Mouse (Mus musculus) ES-E14 (cell line): ENCODE data around the gene Rora.

ENCODE experiments used
- HCFC1 ChIP-seq: IDR thresholded peaks from 2 replicates; pipeline ENCODE4 v1.6.1; 2012; ENCODE audit warnings: low read length, inconsistent platforms, borderline replicate concordance; ENCODE audit not compliant: insufficient read depth
- ZC3H11A ChIP-seq: IDR thresholded peaks from 2 replicates; pipeline ENCODE4 v1.6.1; 2012; ENCODE audit warnings: low read depth, mild to moderate bottlenecking, inconsistent platforms, low read length, borderline replicate concordance
- ZNF384 ChIP-seq: IDR thresholded peaks from 2 replicates; pipeline ENCODE4 v1.6.1; 2012; ENCODE audit warnings: low read depth, low read length, inconsistent platforms

GRCm38 (mm10) chr9:68976851-68977250 lies 323.3 kb downstream of the Rora start:
- TF ChIP-seq HCFC1, result no peak
- no peak for TF ChIP-seq ZC3H11A
- no peak for TF ChIP-seq ZNF384
